Mouse (Mus musculus) limb, embryonic 14.5 days (tissue): Measurements from ENCODE around the gene Sclt1. TPM values are rescaled to one million over a fixed set of nuclear protein-coding genes. Genes with fewer than 3 reads are reported as not detected.

Experiments
- ATAC-seq: fragments of 200-750 bp; cut with Nextera tagmentation; 2 replicates; pipeline ENCODE4 v1.8.0; 2017; ENCODE audit warnings: low read depth, moderate number of reproducible peaks, moderate TSS enrichment; ENCODE audit not compliant: low FRiP score
- DNase-seq: peaks from one replicate; pipeline ENCODE4 v3.0.0-alpha.2; 2015; ENCODE audit warnings: low spot score
- H3K27ac ChIP-seq: fragments of 300-500 bp; sonication (generic); replicated peaks from 2 replicates; pipeline ENCODE4 v1.5.1; 2014; ENCODE audit warnings: low read depth, mild to moderate bottlenecking, low read length, moderate library complexity, mixed read lengths
- H3K27me3 ChIP-seq: fragments of 300-500 bp; sonication (generic); 2 replicates; pipeline ENCODE4 v1.6.1; 2014; ENCODE audit warnings: low read length, mixed read lengths; ENCODE audit not compliant: control insufficient read depth, insufficient read depth
- H3K36me3 ChIP-seq: fragments of 300-500 bp; sonication (generic); 2 replicates; pipeline ENCODE4 v1.6.1; 2014; ENCODE audit warnings: mild to moderate bottlenecking, low read length, moderate library complexity, mixed read lengths; ENCODE audit not compliant: control insufficient read depth, insufficient read depth
- H3K4me1 ChIP-seq: fragments of 300-500 bp; sonication (generic); 2 replicates; pipeline ENCODE4 v1.6.1; 2014; ENCODE audit warnings: antibody characterized with exemption, low read length, mixed read lengths; ENCODE audit not compliant: control insufficient read depth, insufficient read depth
- H3K4me2 ChIP-seq: fragments of 300-500 bp; sonication (generic); replicated peaks from 2 replicates; pipeline ENCODE4 v1.6.1; 2014; ENCODE audit warnings: low read depth, mild to moderate bottlenecking, low read length, moderate library complexity; ENCODE audit not compliant: severe bottlenecking
- H3K4me3 ChIP-seq: fragments of 300-500 bp; sonication (generic); replicated peaks from 2 replicates; pipeline ENCODE4 v1.5.1; 2014; ENCODE audit warnings: low read length
- H3K9ac ChIP-seq: fragments of 300-500 bp; sonication (generic); 2 replicates; pipeline ENCODE4 v1.6.1; 2014; ENCODE audit warnings: mild to moderate bottlenecking, low read depth, low read length, moderate library complexity; ENCODE audit not compliant: severe bottlenecking
- H3K9me3 ChIP-seq: fragments of 300-500 bp; sonication (generic); 2 replicates; pipeline ENCODE4 v1.6.1; 2016; ENCODE audit warnings: low read length; ENCODE audit not compliant: control insufficient read depth
- POLR2A ChIP-seq: fragments of 200-500 bp; IDR thresholded peaks from 2 replicates; pipeline ENCODE4 v1.8.0; 2012; ENCODE audit warnings: inconsistent platforms, mild to moderate bottlenecking, moderate library complexity, borderline replicate concordance; ENCODE audit not compliant: insufficient read depth, insufficient read length; ENCODE audit errors: extremely low read depth
- WGBS: fragments of 180-500 bp; shearing (Covaris S2); extraction: QIAGEN DNeasy Blood & Tissue Kit; methylation state at CpG from one replicate; pipeline ENCODE4 v1.1.7; 2014; 5-methylcytosine and 5-hydroxymethylcytosine counted together
- polyA plus RNA-seq, 2 experiments: library from polyadenylated mRNA; depleted of rRNA in 1 of 2; stranded (reverse) in 1 of 2; unstranded in 1 of 2; fragments of >200 nt; fragmentation: Nextera tagmentation in 1 of 2; extraction: Ambion mirVana in 1 of 2; gene quantifications; 2 replicates each; pipeline versions ENCODE4 v1.2.1 to v1.2.3; 2012 to 2014

Gene Sclt1
- polyA plus RNA-seq (2012; rRNA removed): 11.8 and 15.2 TPM in 2 replicates
- 19.7 and 20.0 TPM in 2 replicates for polyA plus RNA-seq (2014; fragmentation: Nextera tagmentation; extraction: Ambion mirVana)

DNA sequence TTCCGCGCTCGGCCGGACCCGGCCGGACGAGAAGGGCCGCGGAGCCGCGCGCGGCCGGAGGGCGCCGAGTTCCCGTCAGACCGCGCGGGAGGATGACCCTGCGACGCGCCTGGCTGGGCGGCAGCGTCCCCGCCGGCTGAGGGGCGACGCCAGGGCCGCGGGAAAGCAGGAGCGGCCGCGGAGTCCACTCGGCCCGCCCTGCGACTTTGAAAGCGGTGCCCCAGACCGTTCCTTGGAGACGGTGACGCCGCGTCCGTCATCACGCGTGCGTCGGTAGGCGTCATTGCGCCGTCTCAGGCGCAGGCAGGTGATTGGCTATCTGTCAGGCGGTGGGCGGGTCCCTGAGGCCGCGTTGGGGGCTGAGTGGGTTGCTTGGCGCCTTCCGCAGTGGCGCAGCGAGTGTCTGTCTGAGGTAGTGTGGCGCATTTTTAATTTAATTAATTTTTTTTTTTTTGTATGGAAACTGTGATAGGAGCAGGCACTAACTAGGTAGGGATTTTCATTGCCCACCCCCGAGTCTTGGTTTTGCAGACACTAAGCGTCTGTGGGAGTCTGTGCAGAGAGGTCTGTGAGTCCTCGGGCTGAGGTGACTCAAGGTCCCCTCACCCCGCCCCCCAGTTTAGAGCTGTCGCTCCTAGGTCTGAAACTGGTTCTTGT is at the start of gene Sclt1, which contains the start of gene D3Ertd751e:
Sclt1 (minus strand) TSS at position 237 of the 657 bp plus-strand sequence.
D3Ertd751e (plus strand) TSS at position 334 of the 657 bp plus-strand sequence.
- under 1% methylated on average over 65 of the region's 66 CpGs for WGBS
- peaks cover 13% of the 10 kb centered on the region; the same call in 1 of the 2 replicates for H3K4me1 ChIP-seq
- H3K4me3 ChIP-seq: peak within 1 kb of the TSS; percentile 87
- H3K4me2 ChIP-seq: peak within 1 kb of the TSS; percentile 71
- H3K9ac ChIP-seq: peak within 1 kb of the TSS; percentile 92
- TF ChIP-seq POLR2A: 0 out of 2 replicates have a peak, but pooled peaks have one; percentile 40
- no peaks in the 10 kb centered on the region for H3K27me3 ChIP-seq
- ATAC-seq (peak; percentile 100), DNase-seq (peak; percentile 96)
- no peaks in the 10 kb centered on the region for H3K36me3 ChIP-seq
- no peaks in the 10 kb centered on the region for H3K9me3 ChIP-seq
- H3K27ac ChIP-seq: peak within 1 kb of the TSS; percentile 95

DNA sequence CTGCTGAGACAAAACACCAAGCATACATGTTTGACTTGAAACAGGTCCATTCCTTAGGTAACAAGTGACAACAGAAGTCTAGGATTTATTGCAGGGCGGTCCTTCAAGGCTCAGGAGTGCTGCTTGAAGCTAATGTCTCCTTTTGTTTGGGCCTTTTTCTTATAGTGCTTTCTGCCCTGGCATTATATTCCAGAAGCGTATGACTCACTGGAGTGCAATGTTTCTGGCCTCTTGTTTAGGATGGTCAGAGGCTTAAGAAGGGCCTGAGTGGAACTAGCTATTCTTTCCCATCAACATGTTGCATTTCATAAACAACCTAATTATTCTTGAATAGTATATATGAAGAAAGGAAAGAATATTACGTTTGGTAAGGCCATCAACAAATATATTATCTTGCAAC is 19.8 kb upstream of the Sclt1 start:
- no peak for TF ChIP-seq POLR2A
- H3K9me3 ChIP-seq: no peaks in the 10 kb centered on the region
- no peaks in the 10 kb centered on the region for H3K4me1 ChIP-seq
- no peaks in the 10 kb centered on the region for H3K27me3 ChIP-seq
- DNase-seq: no peak
- H3K4me3 ChIP-seq: no peak overlapping the region
- H3K27ac ChIP-seq: no peak overlapping the region
- no peak overlapping the region for H3K4me2 ChIP-seq
- no peak for ATAC-seq
- no peaks in the 10 kb centered on the region for H3K36me3 ChIP-seq
- WGBS: 87% methylated on average over 3 of the region's 3 CpGs
- no peak overlapping the region for H3K9ac ChIP-seq

DNA sequence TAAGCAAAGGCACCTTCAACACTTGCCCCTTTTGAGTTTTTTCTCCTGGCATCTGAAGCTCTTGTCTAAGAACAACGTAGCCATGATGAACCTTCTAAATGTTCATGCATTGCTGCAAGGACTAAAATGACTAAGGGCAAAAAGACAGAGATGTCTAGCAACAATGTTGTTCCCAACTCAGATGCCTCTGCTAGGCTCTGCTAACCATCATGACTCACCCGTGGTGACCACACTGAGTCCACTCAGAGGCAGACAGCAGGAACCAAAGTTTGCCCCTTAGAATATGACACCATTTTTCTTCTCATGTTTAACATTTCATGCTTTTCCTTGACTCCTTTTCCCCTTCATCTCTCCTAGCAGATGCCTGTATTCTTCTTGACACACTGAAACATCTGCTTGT is 12.2 kb upstream of the Sclt1 start:
- Histone ChIP-seq H3K9me3 (no peaks in the 10 kb centered on the region), H3K27ac (no peak overlapping the region), H3K4me1 (no peaks in the 10 kb centered on the region), H3K4me2 (no peak overlapping the region), H3K36me3 (no peaks in the 10 kb centered on the region), H3K4me3 (no peak overlapping the region), H3K27me3 (no peaks in the 10 kb centered on the region), H3K9ac (no peak overlapping the region)
- DNase-seq (no peak), ATAC-seq (no peak)
- 75% methylated on average over 2 of the region's 2 CpGs for WGBS
- TF ChIP-seq POLR2A: no peak

DNA sequence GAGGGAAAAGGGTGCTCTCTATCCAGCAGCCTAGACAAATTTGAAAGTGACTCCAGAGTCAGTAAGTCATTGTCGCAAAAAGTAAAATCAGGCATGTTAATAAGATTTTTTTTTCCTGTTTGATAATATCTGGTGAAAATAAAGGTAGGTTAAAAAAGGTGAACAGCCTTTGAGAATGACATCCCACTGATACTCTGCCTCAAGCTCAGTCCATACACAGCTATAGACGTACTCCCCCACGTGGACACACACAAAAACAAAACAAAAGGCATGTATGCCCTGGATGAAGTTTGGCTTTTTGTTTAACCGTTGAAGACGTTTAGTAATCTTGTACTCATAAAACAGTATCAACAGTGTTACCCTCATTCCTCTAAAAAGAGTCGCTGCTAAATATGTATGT is 1.1 kb upstream of the Sclt1 start:
- no peak overlapping the region for H3K27ac ChIP-seq
- ATAC-seq (no peak), DNase-seq (no peak)
- 48% methylated on average over 6 of the region's 6 CpGs for WGBS
- no peaks in the 10 kb centered on the region for H3K27me3 ChIP-seq
- peaks cover 13% of the 10 kb centered on the region; the same call in 1 of the 2 replicates for H3K4me1 ChIP-seq
- H3K4me3 ChIP-seq: peak overlapping the region; percentile 87; the same call in 1 of the 2 replicates
- peak overlapping the region; percentile 22; the same call in 1 of the 2 replicates for H3K9ac ChIP-seq
- 0 out of 2 replicates have a peak, but pooled peaks cover 2% of the 10 kb centered on the region for H3K36me3 ChIP-seq
- peak overlapping the region; percentile 71 for H3K4me2 ChIP-seq
- no peaks in the 10 kb centered on the region for H3K9me3 ChIP-seq
- TF ChIP-seq POLR2A: no peak

DNA sequence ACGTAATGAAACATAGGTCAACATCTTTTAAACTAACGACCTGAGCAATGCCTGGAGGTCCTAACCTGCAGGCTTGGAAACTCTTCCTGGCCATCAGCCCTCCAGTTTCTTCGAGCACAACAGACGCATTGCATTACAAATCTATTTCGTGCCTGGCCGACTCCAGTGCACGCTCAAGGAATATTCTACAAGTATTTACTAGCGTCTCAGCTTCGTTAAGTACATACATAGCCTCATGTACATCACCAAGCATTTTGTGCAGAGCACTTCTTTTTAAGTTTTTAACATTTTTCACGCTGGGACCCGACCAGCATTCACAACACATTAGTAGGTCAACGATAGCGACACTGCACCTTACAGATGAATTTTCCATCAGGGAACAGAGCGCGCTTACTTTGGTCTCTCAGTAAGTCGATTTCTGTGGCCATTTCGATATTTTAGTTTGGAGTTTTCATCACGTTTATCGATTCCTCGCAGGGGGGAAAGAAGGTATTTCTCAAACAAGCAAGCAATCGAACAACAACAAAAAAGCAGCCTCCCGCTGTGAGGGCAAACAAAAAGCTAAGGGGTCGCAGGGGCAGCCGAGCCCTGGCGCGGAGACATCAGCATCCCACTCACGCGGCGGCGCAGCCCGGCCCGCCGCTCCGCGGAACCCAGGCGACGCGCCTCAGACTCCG is 575 bp downstream of the Sclt1 start:
- TF ChIP-seq POLR2A: no peak
- WGBS: under 1% methylated on average over 38 of the region's 39 CpGs

More for the DNA sequence above, 575 bp downstream of the Sclt1 start:
- H3K27me3 ChIP-seq: no peaks in the 10 kb centered on the region
- ATAC-seq: no peak; the same call in 1 of the 2 replicates
- H3K9ac ChIP-seq: peak overlapping the region; percentile 92
- peak overlapping the region; percentile 87 for H3K4me3 ChIP-seq
- peak overlapping the region; percentile 67 for H3K4me2 ChIP-seq
- H3K36me3 ChIP-seq: no peaks in the 10 kb centered on the region
- H3K27ac ChIP-seq: peak overlapping the region; percentile 95
- no peaks in the 10 kb centered on the region for H3K9me3 ChIP-seq
- H3K4me1 ChIP-seq: peaks cover 13% of the 10 kb centered on the region; the same call in 1 of the 2 replicates
- DNase-seq: peak; percentile 4
